Mouse (Mus musculus) liver, adult 2 months (tissue): Measurements from ENCODE around the gene Pidd1. TPM values are rescaled to one million over a fixed set of nuclear protein-coding genes. Genes with fewer than 3 reads are reported as not detected.
A peak's percentile ranks its signal among the peaks of the same experiment; 100 is the strongest.

Experiments
- DNase-seq: peaks from one replicate; pipeline ENCODE4 v3.0.0-alpha.2; 2011; ENCODE audit warnings: low read depth, low spot score; ENCODE audit errors: extremely low read depth
- H3K27ac ChIP-seq: fragments of 200-500 bp; replicated peaks from 2 replicates; pipeline ENCODE4 v1.5.1; 2012; ENCODE audit warnings: low read depth, mild to moderate bottlenecking, control low read depth, inconsistent platforms, low read length; ENCODE audit not compliant: insufficient read depth
- H3K27me3 ChIP-seq: fragments of 200-500 bp; 2 replicates; pipeline ENCODE4 v1.6.1; 2012; ENCODE audit warnings: mild to moderate bottlenecking, moderate library complexity, low read length, inconsistent platforms; ENCODE audit not compliant: control insufficient read depth, insufficient read depth
- H3K36me3 ChIP-seq: fragments of 200-500 bp; 2 replicates; pipeline ENCODE4 v1.6.1; 2012; ENCODE audit warnings: low read length, inconsistent platforms; ENCODE audit not compliant: control insufficient read depth, insufficient read depth
- H3K4me1 ChIP-seq: fragments of 200-500 bp; 2 replicates; pipeline ENCODE4 v1.6.1; 2011; ENCODE audit warnings: low read length; ENCODE audit not compliant: control insufficient read depth, insufficient read depth
- H3K4me3 ChIP-seq: fragments of 200-500 bp; 2 replicates; pipeline ENCODE4 v1.5.1; 2011; ENCODE audit warnings: low read depth, mild to moderate bottlenecking, control low read depth, low read length, moderate library complexity; ENCODE audit not compliant: insufficient read depth
- H3K79me2 ChIP-seq: fragments of 200-500 bp; 2 replicates; pipeline ENCODE4 v1.6.1; 2012; ENCODE audit warnings: inconsistent platforms, mild to moderate bottlenecking, low read length, moderate library complexity; ENCODE audit not compliant: control insufficient read depth, insufficient read depth
- H3K9ac ChIP-seq: fragments of 200-500 bp; 2 replicates; pipeline ENCODE4 v1.6.1; 2012; ENCODE audit warnings: low read depth, mild to moderate bottlenecking, control low read depth, inconsistent platforms, low read length
- CTCF ChIP-seq: fragments of 200-500 bp; IDR thresholded peaks from 2 replicates; pipeline ENCODE4 v1.5.1; 2011; ENCODE audit warnings: low read depth, low read length, control low read depth
- POLR2A ChIP-seq: fragments of 200-500 bp; IDR thresholded peaks from 2 replicates; pipeline ENCODE4 v1.6.1; 2011; ENCODE audit warnings: low read length, control low read depth; ENCODE audit not compliant: insufficient read depth; ENCODE audit errors: extremely low read depth
- WGBS: fragments of 180-500 bp; shearing (Covaris S2); methylation state at CpG from one replicate; pipeline ENCODE4 v1.1.7; 2018; 5-methylcytosine and 5-hydroxymethylcytosine counted together
- polyA plus RNA-seq: library from polyadenylated mRNA; depleted of rRNA; stranded (reverse); fragments of >200 nt; gene quantifications from 2 replicates; pipeline ENCODE4 v1.2.3, GENCODE M21; 2012
- total RNA-seq: library from RNA; depleted of rRNA; stranded (reverse); fragments of >200 nt; gene quantifications from 2 replicates; pipeline ENCODE4 v1.2.3, GENCODE M21; 2014

Gene Pidd1
- total and polyA plus RNA-seq, 2 experiments: 0.37 to 4.7 TPM

DNA sequence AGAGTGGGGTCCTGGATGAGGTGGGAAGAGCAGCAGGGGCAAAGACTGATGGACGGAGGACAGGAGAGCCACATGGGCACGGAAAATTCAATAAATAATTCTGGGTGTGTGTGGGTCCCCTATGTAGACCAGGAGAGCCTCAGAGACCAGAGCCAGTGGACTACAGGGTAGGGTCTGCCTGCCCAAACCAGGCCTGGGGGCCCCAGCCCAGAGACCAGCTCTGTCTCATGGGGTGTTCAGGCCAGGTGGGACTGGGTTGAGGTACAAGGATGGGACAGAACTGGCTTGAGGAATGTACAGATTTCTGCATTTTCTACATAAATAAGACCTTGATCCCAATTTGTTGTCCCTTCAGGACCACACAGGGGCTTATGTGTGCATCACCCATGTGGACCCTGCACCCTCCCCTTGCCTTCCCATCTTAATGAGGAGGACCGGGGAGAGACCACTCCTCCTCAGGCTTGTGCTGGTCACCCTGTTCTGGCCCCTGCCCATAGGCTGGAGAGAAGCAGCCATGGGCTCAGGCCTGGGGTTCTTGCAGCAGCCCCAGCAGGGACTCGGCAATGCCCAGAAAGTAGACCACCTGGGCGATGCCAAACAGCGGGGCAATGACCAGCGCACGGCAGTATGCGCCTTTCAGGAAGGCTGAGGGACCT, 13.1 kb downstream of the Pidd1 start:
- H3K4me1 ChIP-seq: peaks cover 17% of the 10 kb centered on the region
- peaks cover 9% of the 10 kb centered on the region; the same call in 1 of the 2 replicates for H3K36me3 ChIP-seq
- no peaks in the 10 kb centered on the region; the same call in 1 of the 2 replicates for H3K79me2 ChIP-seq
- no peak for DNase-seq
- no peak for TF ChIP-seq POLR2A
- TF ChIP-seq CTCF: no peak
- H3K27ac ChIP-seq: no peak overlapping the region
- no peak overlapping the region for H3K9ac ChIP-seq
- no peak overlapping the region for H3K4me3 ChIP-seq
- no peaks in the 10 kb centered on the region for H3K27me3 ChIP-seq
- WGBS: 90% methylated on average over 9 of the region's 9 CpGs

DNA sequence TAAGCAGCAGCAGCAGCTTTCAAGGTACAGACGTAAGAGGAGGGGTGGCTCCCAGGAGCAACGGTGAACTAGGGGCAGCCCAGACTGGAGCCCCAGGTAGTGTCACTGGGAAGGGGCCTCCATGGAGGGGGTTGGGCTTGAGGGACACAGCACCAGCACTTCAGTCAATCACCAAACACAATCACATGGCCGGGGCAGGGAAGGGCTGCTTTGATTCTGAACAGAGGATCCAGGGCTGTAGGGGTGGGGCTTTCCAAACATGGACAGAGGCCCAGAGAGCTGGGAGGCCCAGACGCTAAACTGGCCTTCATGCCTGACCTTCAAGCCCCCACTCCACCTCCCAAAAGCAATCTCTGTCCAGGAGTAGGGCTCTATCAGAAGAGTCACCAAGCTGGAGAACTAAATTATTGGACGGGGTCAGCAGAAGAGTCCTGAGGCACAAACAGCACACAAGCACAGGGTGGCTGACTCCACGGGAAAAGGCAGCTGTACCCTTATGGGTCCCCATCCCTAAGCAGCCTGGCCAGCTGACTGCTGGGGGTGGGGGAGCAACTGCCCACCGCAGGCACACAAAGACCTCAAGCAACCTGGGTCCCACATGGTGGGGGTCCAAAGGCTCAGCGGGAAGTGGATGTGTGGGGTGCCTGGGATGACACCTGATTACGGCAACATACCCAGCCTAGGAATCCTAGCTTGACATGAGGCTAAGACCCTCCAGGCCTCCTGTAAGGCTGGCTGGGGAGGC, 13.8 kb downstream of the Pidd1 start:
- Histone ChIP-seq H3K36me3 (peaks cover 9% of the 10 kb centered on the region; the same call in 1 of the 2 replicates), H3K4me1 (peaks cover 13% of the 10 kb centered on the region), H3K4me3 (no peak overlapping the region), H3K9ac (no peak overlapping the region), H3K79me2 (no peaks in the 10 kb centered on the region; the same call in 1 of the 2 replicates), H3K27ac (no peak overlapping the region), H3K27me3 (no peaks in the 10 kb centered on the region)
- DNase-seq: peak; percentile 59
- 61% methylated on average over 9 of the region's 9 CpGs for WGBS
- 0 out of 2 replicates have a peak, but pooled peaks have one; percentile 10 for TF ChIP-seq POLR2A
- TF ChIP-seq CTCF: no peak

DNA sequence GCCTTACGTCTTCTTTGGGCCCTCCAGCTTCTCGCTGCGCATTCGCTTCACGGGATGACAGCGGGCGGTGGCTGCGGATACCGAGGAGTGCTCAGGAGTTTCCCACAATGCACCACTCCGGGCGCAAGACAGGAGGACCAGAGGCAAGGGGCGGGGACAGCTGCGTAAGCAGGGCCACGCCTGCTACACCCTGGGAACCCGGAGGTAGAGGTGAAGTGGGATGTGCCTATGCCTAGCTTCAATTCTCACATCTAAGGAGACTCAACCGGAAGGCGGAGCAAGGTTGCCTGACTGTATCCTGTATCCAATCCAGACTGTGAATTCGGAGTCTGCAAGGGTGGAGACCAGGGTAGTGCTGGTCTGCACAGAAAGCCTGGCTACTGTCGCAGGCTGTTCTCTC, 14.5 kb downstream of the Pidd1 start, which contains the start of gene Cend1:
Cend1 (minus strand) TSS at position 182 of the 400 bp plus-strand sequence.
- Histone ChIP-seq H3K4me3 (no peak within 1 kb of the TSS), H3K27me3 (no peaks in the 10 kb centered on the region), H3K9ac (no peak within 1 kb of the TSS), H3K36me3 (peaks cover 9% of the 10 kb centered on the region; the same call in 1 of the 2 replicates), H3K4me1 (peaks cover 13% of the 10 kb centered on the region), H3K27ac (no peak within 1 kb of the TSS), H3K79me2 (no peaks in the 10 kb centered on the region)
- WGBS: 34% methylated on average over 19 of the region's 19 CpGs
- DNase-seq: peak; percentile 86
- TF ChIP-seq CTCF (no peak), POLR2A (no peak)

DNA sequence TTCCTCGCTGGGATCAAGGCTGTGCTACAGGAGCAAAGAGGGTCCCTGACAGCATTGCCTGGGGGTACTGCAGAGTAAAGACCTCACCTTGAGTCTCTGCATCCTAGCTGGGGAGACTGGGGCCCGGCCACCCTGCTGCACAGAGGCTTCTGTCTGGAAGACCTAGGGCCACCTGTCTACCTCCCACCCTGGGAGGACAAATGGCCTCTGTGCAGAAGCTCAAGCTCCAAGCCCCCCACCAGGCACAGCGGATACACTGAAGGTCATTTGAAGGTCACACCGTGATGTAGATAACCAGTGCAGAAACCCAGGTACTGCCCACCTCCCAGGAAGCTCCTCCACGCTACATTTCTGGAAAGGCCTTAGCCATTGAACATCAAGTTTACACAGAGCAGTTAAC, 15.1 kb downstream of the Pidd1 start:
- Histone ChIP-seq H3K79me2 (no peaks in the 10 kb centered on the region), H3K4me3 (no peak overlapping the region), H3K9ac (no peak overlapping the region), H3K27me3 (no peaks in the 10 kb centered on the region), H3K36me3 (peaks cover 9% of the 10 kb centered on the region; the same call in 1 of the 2 replicates), H3K27ac (no peak overlapping the region), H3K4me1 (peaks cover 14% of the 10 kb centered on the region)
- WGBS: 71% methylated on average over 5 of the region's 5 CpGs
- DNase-seq: no peak
- TF ChIP-seq CTCF: no peak
- TF ChIP-seq POLR2A: no peak

DNA sequence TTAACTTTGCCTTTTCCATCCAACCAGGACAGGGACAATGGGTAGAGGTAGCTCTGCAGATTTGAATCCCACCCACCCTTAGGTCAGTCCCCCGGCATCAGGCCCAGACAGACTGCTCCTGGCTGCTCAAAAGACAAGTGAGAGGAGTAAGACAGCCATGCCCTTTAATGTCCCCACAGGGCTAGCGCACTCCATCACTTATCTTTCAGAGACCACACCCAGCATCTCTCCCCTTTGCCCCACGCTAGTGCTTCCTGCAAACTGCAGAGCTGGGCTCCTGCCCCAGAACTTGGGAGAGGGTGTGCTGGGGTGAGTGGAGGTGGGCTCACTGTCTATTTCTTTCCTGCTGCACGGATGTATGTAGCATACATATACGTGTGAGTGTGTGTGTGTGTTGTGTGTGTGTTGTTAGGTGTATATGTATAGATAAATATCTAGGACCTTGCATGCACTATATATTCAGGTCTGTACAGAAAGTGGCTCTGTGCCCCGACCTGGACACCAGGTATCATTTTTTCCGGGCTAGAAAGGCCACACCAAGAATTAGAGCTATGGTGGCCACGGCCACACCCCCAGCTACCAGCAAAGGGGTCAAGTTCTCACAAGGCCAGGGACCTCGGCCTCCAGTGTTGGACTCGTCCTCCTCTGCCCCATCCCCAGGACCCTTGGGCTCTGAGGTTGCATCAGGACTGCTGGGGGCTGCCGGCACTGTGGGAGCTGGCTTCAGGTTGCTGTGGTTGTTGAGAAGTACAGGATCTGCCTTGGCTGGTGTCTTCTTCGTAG, 16.7 kb downstream of the Pidd1 start:
- no peak for DNase-seq
- Histone ChIP-seq H3K27ac (no peak overlapping the region), H3K9ac (no peak overlapping the region), H3K79me2 (no peaks in the 10 kb centered on the region), H3K27me3 (no peaks in the 10 kb centered on the region), H3K4me1 (peaks cover 13% of the 10 kb centered on the region), H3K36me3 (peaks cover 9% of the 10 kb centered on the region; the same call in 1 of the 2 replicates), H3K4me3 (no peak overlapping the region)
- TF ChIP-seq POLR2A: no peak
- no peak for TF ChIP-seq CTCF
- 85% methylated on average over 12 of the region's 12 CpGs for WGBS
